Mouse (Mus musculus) left cerebral cortex, postnatal 10 days (tissue): ENCODE results near the gene Nupr1. TPM values are rescaled to one million over a fixed set of nuclear protein-coding genes. Genes with fewer than 3 reads are reported as not detected.
A peak's percentile ranks its signal among the peaks of the same experiment; 100 is the strongest.
"Not testable (repeated sequence)": the region's sequence is repeated elsewhere in the genome, so short reads cannot be mapped to it uniquely, and the experiment has no call there.

Experiments
- DNase-seq, 2 experiments: peaks; one replicate each; pipeline ENCODE4 v3.0.0; 2021 to 2022; ENCODE audit warnings: low spot score in 2 of 2, mixed read lengths in 1 of 2; ENCODE audit errors: extremely low spot score in 1 of 2
- intact Hi-C: fragments of 180-260 bp; cut with DNase I; formaldehyde crosslinking; loops from one replicate; pipeline ENCODE4 v1.15.1; 2025
- total RNA-seq, 2 experiments: library from RNA; stranded (reverse); gene quantifications; 2 replicates each; pipeline ENCODE4 v1.2.3; 2021

Nupr1 gene
- total RNA-seq, 2 experiments from 2014 or later: 8.7 to 8.9 TPM

DNA sequence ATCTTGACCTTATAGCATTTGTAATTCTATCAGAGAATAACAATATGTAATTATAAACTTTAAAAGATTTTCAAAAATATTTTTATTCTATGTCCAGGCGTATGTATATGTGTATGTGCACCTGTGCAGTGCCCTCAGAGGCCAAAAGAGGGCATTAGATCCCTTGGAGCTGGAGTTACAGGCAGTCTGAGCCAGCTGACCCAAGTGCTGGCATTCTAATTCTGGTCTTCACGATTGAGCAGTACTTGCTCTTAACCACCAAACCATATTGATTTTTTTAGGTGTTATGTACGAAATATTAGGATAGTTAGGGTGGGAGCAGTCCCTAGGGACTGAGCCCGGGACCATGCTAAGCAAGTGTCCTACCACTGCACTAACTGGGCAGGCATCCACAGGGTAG lies 17.8 kb upstream of the Nupr1 start:
- DNase-seq: no peak
- intact Hi-C loops: loop anchor here (5.0 kb wide), 1 partner anchor 39 kb away; no protein-coding TSS in a partner anchor

DNA sequence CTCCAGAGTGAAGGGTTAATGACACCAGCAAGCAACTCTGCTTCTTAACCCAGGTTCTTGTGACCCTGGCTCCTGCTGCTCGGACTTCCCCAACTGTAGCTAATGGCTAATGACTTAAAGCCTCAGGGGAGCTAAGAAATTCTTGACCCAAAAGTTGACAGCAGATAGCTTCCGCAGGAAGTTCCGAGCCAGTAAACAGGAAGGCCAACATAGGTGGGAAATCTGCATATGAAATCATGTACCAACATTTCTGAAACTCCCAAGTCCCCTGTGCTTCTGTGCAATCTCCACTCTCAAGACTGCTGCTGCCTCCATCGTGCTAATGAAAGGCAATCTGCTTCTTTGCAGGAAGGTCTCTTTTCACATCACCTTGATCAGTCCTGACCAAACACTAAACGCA lies 15.0 kb upstream of the Nupr1 start:
- peak in 1 of 2 experiments; percentile 29 for DNase-seq
- intact Hi-C loops: loop anchor here (5.0 kb wide), 1 partner anchor 42 kb away; no protein-coding TSS in a partner anchor

- intact Hi-C loops: loop anchor here (5.0 kb wide), 1 partner anchor 42 kb away; no protein-coding TSS in a partner anchor
Observed at GRCm38 (mm10) chr7:126644914-126645313, 14.3 kb upstream of the Nupr1 start.

DNA sequence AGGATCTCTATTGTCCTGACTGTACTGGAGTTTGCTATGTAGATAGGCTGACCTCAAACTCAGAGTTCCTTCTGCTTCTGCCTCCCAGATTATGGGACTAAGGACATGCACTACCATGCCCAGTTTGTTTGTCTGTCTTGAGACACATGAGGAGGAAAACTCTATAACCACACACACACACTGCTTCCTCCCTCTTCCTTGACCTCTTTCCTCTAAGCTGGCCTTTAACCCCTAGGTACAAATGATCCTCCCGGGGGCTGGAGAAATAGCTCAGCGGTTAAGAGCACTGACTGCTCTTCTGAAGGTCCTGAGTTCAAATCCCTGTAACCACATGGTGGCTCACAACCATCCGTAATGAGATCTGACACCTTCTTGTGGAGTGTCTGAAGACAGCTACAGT lies 13.7 kb upstream of the Nupr1 start:
- intact Hi-C loops: no loop called here
- DNase-seq: no peak

More at GRCm38 (mm10) chr7:126644914-126645313, 14.3 kb upstream of the Nupr1 start:
- DNase-seq: no peak

GRCm38 (mm10) chr7:126643244-126643617 lies 12.6 kb upstream of the Nupr1 start:
- DNase-seq: peak in 1 of 2 experiments; percentile 43
- intact Hi-C loops: not testable (repeated sequence)

DNA sequence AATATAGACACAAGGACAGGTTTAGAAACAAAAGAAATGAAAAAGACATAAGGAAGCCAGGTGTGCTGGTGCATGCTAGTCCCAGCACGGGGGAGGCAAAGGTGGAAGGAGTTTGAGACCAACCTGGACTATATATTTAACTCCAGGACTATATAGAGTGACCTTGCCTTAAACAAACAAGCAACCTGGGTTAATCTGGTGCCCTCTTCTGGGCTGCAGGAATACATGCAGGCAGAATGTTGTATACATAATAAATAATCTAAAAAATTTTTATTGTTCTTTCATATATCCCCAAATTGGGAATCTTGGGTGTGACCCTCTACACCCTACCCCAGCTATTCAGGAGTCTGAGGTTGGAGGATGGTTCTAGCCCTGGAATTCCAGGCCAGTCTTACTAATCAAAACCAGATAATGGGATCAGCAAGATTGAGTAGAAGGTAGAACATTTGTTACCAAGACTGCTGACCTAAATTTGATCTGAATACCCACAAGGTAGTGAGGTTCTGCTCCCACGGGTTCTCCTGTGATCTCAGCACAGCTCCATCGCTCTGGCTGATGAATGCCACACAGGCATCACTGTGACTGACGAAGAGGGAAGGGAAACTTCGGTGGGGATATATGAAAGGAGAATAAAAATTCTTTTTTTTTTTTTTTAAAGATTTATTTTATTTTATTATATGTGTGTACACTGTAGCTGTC lies 12.0 kb upstream of the Nupr1 start:
- intact Hi-C loops: no loop called here

DNA sequence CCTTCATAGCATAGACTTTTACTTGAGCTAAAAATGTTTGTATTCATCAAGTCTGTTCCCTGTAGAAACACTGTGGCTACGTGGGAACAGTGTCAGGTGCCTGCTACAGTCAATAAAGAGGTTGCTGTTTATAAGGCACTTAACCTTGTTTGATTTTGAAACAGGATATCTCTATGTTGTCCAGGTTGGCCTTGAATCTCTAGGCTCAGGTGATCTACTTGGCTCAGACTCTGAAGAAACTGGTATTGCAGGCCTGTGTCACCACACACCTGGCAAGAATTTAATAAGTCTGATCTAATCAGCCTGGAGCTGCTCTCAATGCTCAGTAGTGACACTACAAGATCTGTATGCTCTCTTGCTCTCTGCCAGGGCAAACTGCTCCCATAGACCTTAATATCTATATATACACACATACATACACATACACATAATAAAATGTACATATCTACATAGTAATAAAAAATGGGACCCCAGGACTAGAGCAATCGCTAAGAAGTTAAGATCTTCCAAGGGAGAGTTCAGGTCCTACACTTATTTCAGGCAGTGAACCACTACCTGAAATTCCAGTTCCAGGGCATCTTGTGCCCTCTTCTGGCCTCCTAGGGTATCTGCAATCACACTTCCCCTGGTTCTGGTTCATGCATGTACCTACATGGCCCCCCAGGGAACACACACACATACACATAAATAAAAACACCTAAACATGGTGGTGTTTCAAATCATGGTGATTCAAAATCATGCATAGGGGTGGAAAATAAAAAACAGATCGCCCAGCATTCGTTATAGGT lies 6.3 kb upstream of the Nupr1 start:
- DNase-seq: peak; percentile 18 to 36
- intact Hi-C loops: loop anchor here (2.0 kb wide), 1 partner anchor 50 kb away; no protein-coding TSS in a partner anchor

More for the DNA sequence above, 12.0 kb upstream of the Nupr1 start:
- no peak for DNase-seq

DNA sequence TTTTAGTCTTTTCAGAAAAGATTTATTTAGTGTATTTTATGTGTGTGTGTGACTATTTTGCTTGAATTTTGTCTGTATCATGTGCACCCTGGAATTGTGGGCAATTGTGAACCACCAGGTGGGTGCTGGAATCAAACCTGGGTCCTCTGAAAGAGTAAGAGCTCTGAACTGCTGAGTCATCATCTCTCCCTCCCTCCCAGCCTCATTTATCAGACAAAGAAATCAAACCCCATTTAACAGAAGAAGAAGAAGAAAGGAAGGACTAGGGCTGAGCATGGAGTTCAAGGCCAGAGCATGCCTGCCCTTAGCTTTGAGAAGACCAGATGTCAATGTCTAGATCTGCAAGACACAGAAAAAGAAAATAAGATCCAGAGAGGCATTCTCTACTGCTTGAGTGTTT lies 4.7 kb upstream of the Nupr1 start:
- intact Hi-C loops: no loop called here
- no peak for DNase-seq

GRCm38 (mm10) chr7:126632478-126632877 lies 1.8 kb upstream of the Nupr1 start:
- intact Hi-C loops: no loop called here
- DNase-seq: no peak

GRCm38 (mm10) chr7:126629915-126630314 lies 746 bp downstream of the Nupr1 start:
- DNase-seq: no peak
- intact Hi-C loops: no loop called here

DNA sequence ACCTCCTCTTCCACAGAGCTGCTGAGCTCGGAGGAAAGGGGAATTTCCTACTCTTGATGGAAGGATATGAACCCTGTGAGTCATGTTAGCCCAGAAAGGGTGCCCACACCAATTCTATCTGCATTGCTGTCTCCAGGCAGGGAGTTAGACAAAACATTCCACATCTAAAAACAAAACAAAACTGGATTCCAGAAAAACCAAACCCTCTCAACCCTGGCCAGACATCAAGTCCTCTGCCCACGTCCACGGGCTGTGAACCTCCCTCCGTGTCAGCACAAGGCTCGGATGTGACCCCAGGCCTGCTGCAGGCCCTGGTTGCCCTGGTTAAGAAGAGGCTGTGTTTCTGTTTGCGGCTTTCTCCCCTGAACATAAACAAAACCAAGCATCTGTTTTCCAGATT lies 2.5 kb downstream of the Nupr1 start:
- intact Hi-C loops: no loop called here
- peak in 1 of 2 experiments; percentile 50 for DNase-seq

GRCm38 (mm10) chr7:126625807-126626600 lies 4.7 kb downstream of the Nupr1 start:
- intact Hi-C loops: no loop called here
- no peak for DNase-seq

GRCm38 (mm10) chr7:126625369-126625768 lies 5.3 kb downstream of the Nupr1 start:
- peak; percentile 16 to 87 for DNase-seq
- intact Hi-C loops: no loop called here

- intact Hi-C loops: no loop called here
- peak in 1 of 2 experiments; percentile 28 for DNase-seq
Observed at GRCm38 (mm10) chr7:126624774-126625173, 5.9 kb downstream of the Nupr1 start.

- intact Hi-C loops: no loop called here
- DNase-seq: no peak
Observed at GRCm38 (mm10) chr7:126623381-126623780, 7.3 kb downstream of the Nupr1 start.

DNA sequence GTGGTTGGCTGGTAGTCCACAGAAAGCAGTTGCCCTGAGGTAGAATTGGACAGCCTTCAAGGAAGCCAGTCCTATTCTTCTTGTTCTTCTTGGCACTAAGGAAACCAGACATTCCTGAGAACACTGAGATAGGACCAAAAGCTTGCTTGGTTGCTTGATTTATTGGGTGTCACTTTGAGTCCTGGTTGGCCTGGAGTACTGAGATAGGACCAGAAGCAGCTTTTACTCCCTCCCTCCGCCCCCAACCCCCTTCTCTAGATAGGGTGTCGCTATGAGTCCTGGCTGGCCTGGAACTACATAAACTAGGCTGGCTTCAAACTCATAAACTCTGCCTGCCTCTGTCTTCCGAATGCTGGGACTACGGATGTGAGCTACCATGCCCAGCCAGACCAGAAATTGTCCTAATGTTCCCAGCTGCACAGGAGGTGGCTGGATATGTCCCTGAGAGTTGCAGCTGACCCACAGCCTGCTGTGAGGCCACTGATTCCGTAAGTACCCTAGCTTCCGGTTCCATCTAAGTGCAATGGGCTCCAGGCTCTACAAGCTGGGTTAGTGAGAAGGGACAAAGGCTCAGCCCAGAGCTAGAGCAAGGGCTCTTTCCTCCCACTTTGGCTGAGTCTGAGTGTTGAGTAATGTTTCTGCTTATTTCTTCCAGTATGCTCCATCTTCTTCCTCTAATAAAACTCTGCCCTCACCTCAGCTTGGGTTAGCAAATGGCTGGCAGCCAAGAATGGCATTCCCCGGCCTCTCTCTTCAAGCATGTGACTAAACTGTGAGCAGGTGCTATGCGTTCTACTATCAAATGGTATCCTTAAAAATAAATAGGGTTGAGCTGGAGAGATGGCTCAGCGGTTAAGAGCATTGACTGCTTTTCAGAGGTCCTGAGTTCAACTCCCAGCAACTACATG lies 9.0 kb downstream of the Nupr1 start:
- intact Hi-C loops: no loop called here

DNA sequence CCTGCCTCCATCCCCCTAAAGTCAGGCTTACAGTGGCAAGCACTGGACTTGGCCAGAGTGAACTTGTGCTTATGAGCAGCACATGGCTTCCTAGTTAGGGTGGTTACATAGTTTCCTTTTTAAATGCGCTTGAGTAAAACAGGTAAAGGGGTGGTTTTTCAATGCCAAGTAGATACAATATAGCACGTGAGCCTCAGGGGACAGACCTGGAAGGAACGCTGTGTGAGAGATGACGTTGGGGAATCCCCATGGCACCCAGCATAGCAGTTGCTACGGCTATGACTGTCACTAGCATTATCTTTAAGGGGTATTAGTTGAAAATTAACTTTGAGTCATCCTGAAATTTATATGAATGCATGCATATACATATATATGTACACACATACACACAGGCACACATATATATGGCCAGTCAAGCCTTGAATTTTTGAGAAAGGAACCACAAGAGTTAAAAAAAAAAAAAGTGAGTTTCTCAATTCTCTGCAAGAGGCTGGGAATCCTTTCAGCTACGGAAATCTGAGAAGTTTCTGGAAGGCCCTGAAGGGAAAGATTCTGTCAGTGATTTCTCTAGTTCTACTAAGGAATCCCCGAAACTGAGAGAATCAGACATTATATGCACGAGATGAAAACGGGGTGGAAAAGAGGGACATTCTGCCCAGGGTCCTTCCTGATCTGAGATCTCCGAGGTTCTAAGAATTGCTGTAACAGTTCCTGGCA lies 10.9 kb downstream of the Nupr1 start:
- DNase-seq: no peak
- intact Hi-C loops: no loop called here

More for the DNA sequence above, 9.0 kb downstream of the Nupr1 start:
- no peak for DNase-seq

- intact Hi-C loops: no loop called here
- DNase-seq: no peak
Observed at GRCm38 (mm10) chr7:126616707-126617106, 14.0 kb downstream of the Nupr1 start.
